Mouse (Mus musculus) midbrain, embryonic 14.5 days (tissue): ENCODE measurements around the gene Galntl5. TPM values are rescaled to one million over a fixed set of nuclear protein-coding genes. Genes with fewer than 3 reads are reported as not detected.
"Not testable (repeated sequence)": the region's sequence is repeated elsewhere in the genome, so short reads cannot be mapped to it uniquely, and the experiment has no call there.

Source experiments
- ATAC-seq: fragments of 200-750 bp; cut with Nextera tagmentation; 2 replicates; pipeline ENCODE4 v1.8.0; 2017; ENCODE audit warnings: moderate number of reproducible peaks, moderate library complexity; ENCODE audit not compliant: low FRiP score, low TSS enrichment
- DNase-seq: peaks from one replicate; pipeline ENCODE4 v3.0.0-alpha.2; 2015
- H3K27ac ChIP-seq: fragments of 300-500 bp; sonication (generic); replicated peaks from 2 replicates; pipeline ENCODE4 v1.5.1; 2014; ENCODE audit warnings: mild to moderate bottlenecking, low read depth, low read length, moderate library complexity
- H3K27me3 ChIP-seq: fragments of 300-500 bp; sonication (generic); 2 replicates; pipeline ENCODE4 v1.6.1; 2014; ENCODE audit warnings: low read length, control low read depth, mixed read lengths; ENCODE audit not compliant: control insufficient read depth, insufficient read depth
- H3K36me3 ChIP-seq: fragments of 300-500 bp; sonication (generic); 2 replicates; pipeline ENCODE4 v1.6.1; 2014; ENCODE audit warnings: low read length, control low read depth; ENCODE audit not compliant: control insufficient read depth, insufficient read depth
- H3K4me1 ChIP-seq: fragments of 300-500 bp; sonication (generic); 2 replicates; pipeline ENCODE4 v1.6.1; 2014; ENCODE audit warnings: mild to moderate bottlenecking, antibody characterized with exemption, low read length, control low read depth; ENCODE audit not compliant: control insufficient read depth, insufficient read depth
- H3K4me2 ChIP-seq: fragments of 300-500 bp; sonication (generic); 2 replicates; pipeline ENCODE4 v1.6.1; 2014; ENCODE audit warnings: mild to moderate bottlenecking, low read length, moderate library complexity
- H3K4me3 ChIP-seq: fragments of 300-500 bp; sonication (generic); replicated peaks from 2 replicates; pipeline ENCODE4 v1.5.1; 2014; ENCODE audit warnings: low read depth, low read length
- H3K9ac ChIP-seq: fragments of 300-500 bp; sonication (generic); replicated peaks from 2 replicates; pipeline ENCODE4 v1.6.1; 2014; ENCODE audit warnings: mild to moderate bottlenecking, low read length, moderate library complexity
- H3K9me3 ChIP-seq: fragments of 300-500 bp; sonication (generic); 2 replicates; pipeline ENCODE4 v1.6.1; 2016; ENCODE audit warnings: low read length, control low read depth, mixed read lengths; ENCODE audit not compliant: control insufficient read depth
- WGBS: fragments of 180-500 bp; shearing (Covaris S2); extraction: QIAGEN DNeasy Blood & Tissue Kit; methylation state at CpG from one replicate; pipeline ENCODE4 v1.1.7; 2014; 5-methylcytosine and 5-hydroxymethylcytosine counted together
- polyA plus RNA-seq: library from polyadenylated mRNA; unstranded; fragments of >200 nt; fragmentation: Nextera tagmentation; extraction: Ambion mirVana; gene quantifications from 2 replicates; pipeline ENCODE4 v1.2.1, GENCODE M21; 2014

The Galntl5 gene
- polyA plus RNA-seq, 1 experiment from 2014 or later = not detected

DNA sequence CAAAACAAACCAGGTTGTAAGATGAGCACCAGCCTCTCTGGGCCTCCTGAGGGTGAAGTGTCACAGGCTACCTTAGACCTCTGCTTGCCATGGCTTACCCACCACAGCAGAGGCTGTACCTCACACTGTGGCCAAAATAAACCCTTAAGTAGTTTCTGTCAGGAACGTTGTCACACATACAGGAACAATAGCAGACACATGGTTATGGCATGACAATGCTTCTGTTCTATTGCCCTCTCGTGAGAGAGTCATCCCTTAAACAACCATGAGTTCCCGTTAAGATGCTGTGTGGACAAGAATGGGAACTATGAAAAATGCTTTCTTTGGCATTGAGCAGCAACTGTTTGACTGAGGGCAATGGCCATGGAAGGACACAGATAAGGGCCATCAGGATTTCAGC, 40.3 kb downstream of the Galntl5 start, which contains the start of gene Galnt11:
Gene Galnt11, plus strand, starts transcription at position 301 of the 400 bp plus-strand sequence.
- H3K9me3 ChIP-seq = no peaks in the 10 kb centered on the region
- H3K4me3 ChIP-seq = peak within 1 kb of the TSS; percentile 67
- peak within 1 kb of the TSS; percentile 93 for H3K27ac ChIP-seq
- WGBS = 89% methylated on average over 3 of the region's 3 CpGs
- no peaks in the 10 kb centered on the region for H3K36me3 ChIP-seq
- peak within 1 kb of the TSS; percentile 66 for H3K4me2 ChIP-seq
- ATAC-seq (no peak), DNase-seq (no peak)
- H3K4me1 ChIP-seq = peaks cover 15% of the 10 kb centered on the region
- no peaks in the 10 kb centered on the region for H3K27me3 ChIP-seq
- H3K9ac ChIP-seq = peak within 1 kb of the TSS; percentile 84

DNA sequence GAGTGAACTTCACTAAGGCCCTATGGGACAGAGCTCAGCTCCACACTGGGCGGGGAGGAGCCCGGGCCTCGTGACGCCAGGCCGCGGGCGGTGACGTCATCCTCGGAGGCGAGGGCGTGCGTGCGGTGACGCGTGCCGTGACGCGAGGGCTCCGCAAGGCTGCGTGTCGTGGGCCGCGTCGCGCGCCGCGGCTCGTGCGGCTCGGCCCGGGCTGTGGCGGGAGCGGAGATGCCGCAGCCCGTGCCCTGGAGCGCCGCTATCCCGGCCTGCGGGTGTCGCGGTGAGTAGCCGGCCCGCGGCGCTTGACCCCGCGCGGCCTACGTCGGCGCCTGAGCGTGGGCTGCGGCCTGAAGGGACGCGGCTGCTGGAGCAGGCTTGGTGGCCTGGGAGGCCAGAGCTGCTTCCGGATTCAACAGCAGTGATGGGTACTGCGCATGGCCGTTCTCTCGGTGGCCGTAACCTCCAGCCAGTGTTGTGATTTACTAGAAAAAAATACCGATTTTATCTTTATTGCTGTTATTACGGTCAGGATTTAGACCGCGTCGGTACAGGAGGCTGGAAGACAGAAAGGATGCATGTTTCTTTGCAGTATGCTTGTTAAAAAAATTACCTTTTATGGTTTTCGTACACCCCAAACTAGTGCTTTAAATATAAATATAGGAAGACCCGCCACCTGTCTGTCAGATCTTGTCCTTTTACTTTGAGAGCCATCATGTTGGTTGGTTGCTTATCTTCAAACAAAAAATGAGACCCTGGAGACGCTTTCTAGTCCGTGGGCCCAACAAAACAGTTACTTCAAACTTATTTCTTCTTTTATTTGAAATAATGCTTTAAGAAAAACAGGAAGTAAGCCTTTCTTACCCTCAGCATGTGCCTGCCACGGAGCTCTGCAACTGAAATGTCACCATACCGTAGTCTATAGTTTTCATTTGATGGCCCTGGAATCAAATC, 41.8 kb downstream of the Galntl5 start, which contains the start of gene E130116L18Rik:
Gene E130116L18Rik, minus strand, starts transcription at position 402 of the 951 bp plus-strand sequence.
- ATAC-seq (peak; percentile 97), DNase-seq (peak; percentile 95)
- Histone ChIP-seq H3K9ac (peak within 1 kb of the TSS; percentile 84), H3K27ac (peak within 1 kb of the TSS; percentile 93), H3K4me2 (peak within 1 kb of the TSS; percentile 66), H3K9me3 (no peaks in the 10 kb centered on the region), H3K36me3 (no peaks in the 10 kb centered on the region), H3K4me1 (peaks cover 15% of the 10 kb centered on the region), H3K4me3 (peak within 1 kb of the TSS; percentile 67), H3K27me3 (no peaks in the 10 kb centered on the region)
- WGBS = 4% methylated on average over 72 of the region's 72 CpGs

- H3K9ac ChIP-seq, H3K9me3 ChIP-seq, DNase-seq, H3K36me3 ChIP-seq, H3K4me3 ChIP-seq, ATAC-seq, H3K27me3 ChIP-seq, H3K27ac ChIP-seq: not testable (repeated sequence)
- H3K4me2 ChIP-seq = peak overlapping the region; percentile 66; the same call in 1 of the 2 replicates
- 98% methylated on average over 1 of the region's 1 CpGs for WGBS
- peaks cover 15% of the 10 kb centered on the region for H3K4me1 ChIP-seq
These were observed 43.1 kb downstream of the Galntl5 start for GRCm38 (mm10) chr5:25224377-25224776.

DNA sequence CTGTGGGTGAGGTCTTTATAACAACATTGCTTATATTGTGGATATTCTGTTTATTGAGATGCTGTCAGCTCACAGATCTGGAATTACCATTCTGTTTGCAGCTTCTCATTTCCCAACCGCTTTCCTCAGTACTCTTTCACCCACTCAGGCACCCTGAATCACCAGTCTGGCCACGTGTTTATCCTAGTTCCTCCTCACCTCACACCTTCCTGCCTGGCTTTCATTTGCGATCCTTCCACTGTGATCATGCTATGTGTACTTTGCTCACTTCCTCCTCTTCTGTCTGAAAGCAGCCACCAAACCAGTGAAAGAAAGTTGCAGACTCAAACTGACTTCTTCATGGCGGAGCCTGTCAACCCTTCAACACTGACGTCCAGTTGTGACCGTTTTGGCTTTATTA, 61.8 kb downstream of the Galntl5 start:
- no peak overlapping the region for H3K4me2 ChIP-seq
- WGBS = 94% methylated on average over 6 of the region's 6 CpGs
- H3K9ac ChIP-seq = no peak overlapping the region
- no peaks in the 10 kb centered on the region for H3K4me1 ChIP-seq
- ATAC-seq = no peak
- H3K27me3 ChIP-seq = no peaks in the 10 kb centered on the region
- no peaks in the 10 kb centered on the region for H3K9me3 ChIP-seq
- peaks cover 11% of the 10 kb centered on the region; the same call in 1 of the 2 replicates for H3K36me3 ChIP-seq
- no peak overlapping the region for H3K4me3 ChIP-seq
- DNase-seq = no peak
- H3K27ac ChIP-seq = no peak overlapping the region

DNA sequence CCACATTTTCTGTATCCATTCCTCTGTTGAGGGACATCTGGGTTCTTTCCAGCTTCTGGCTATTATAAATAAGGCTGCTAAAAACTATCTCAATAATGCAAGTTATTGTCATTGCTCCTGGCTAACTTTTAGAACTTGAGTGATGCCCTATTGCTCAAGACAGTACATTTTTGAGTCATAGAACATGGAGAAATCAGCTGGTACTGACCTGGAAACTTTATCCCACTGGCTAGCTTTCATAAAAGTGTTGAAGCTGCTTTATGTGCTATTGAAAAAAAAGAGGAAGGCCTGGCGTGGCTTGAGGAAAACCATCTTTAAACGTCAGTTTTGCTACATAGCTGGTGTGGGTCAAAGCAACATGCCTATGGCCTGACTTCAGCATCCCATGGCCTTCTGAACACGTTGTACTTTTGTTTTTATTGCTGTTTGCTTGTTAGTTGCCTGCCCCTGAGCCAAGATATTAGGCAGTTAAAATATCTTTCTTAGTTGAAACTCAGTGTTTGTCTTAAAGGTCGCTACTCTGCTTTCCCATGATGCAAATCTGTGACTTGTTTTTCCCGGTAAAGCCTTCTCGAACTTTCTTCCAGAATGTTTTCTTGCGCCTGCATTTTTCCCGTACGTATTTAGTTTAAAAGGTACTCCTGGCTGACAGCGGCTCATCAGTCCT, 64.7 kb downstream of the Galntl5 start:
- Histone ChIP-seq H3K9ac (no peak overlapping the region), H3K4me1 (no peaks in the 10 kb centered on the region), H3K27me3 (no peaks in the 10 kb centered on the region), H3K27ac (no peak overlapping the region), H3K9me3 (no peaks in the 10 kb centered on the region), H3K4me2 (no peak overlapping the region), H3K36me3 (peaks cover 21% of the 10 kb centered on the region), H3K4me3 (no peak overlapping the region)
- ATAC-seq (no peak), DNase-seq (no peak)
- WGBS = 91% methylated on average over 10 of the region's 10 CpGs

DNA sequence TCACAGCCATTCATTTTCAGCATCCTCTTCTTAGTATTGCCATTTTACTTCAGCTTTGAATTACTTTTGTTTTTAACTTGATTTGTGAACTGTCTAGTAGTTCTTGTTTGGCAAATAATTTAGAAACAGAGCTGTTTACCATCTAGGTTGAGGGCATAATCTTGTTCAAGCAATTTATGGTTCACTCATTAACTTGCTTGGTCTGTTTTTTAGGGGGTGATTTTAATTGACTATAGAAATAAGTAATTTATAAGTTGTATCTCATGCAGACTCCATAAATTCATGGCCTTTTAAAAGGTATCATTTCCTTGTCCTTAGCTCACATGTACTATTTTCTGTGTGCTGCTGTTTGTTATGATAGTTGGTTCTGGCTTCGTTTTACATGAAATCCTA, 65.2 kb downstream of the Galntl5 start:
- DNase-seq = no peak
- 86% methylated on average over 1 of the region's 1 CpGs for WGBS
- no peaks in the 10 kb centered on the region for H3K9me3 ChIP-seq
- peaks cover 26% of the 10 kb centered on the region for H3K36me3 ChIP-seq
- H3K4me3 ChIP-seq = no peak overlapping the region
- ATAC-seq = no peak
- no peak overlapping the region for H3K4me2 ChIP-seq
- H3K27ac ChIP-seq = no peak overlapping the region
- H3K9ac ChIP-seq = no peak overlapping the region
- H3K4me1 ChIP-seq = no peaks in the 10 kb centered on the region
- no peaks in the 10 kb centered on the region for H3K27me3 ChIP-seq

DNA sequence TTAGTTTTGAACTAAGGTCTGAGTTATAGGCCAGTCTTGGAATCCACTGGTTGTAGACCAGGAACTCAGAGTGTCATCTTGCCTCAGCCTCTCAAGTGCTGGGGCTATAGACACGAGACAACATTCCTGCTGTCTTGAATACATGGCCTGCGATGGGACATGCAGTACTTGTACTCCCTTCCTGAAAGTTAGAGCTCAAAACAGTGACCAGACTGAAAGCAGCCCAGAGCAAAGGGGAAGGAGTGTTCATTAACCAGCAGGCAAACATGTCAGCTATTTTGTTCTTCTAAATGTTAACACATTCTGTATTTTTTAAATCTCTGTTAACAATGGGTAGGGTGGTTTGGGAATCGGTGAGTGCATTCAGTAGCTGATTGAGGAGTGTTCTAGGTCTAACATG, 65.8 kb downstream of the Galntl5 start:
- no peaks in the 10 kb centered on the region for H3K4me1 ChIP-seq
- H3K9ac ChIP-seq = no peak overlapping the region
- DNase-seq = no peak
- H3K36me3 ChIP-seq = peaks cover 32% of the 10 kb centered on the region
- no peak overlapping the region for H3K4me3 ChIP-seq
- H3K9me3 ChIP-seq = no peaks in the 10 kb centered on the region
- WGBS = 93% methylated on average over 3 of the region's 3 CpGs
- no peak overlapping the region for H3K4me2 ChIP-seq
- ATAC-seq = no peak
- H3K27ac ChIP-seq = no peak overlapping the region
- H3K27me3 ChIP-seq = no peaks in the 10 kb centered on the region

GRCm38 (mm10) chr5:25252423-25252822, 71.2 kb downstream of the Galntl5 start:
- Histone ChIP-seq H3K9me3 (no peaks in the 10 kb centered on the region), H3K36me3 (peaks cover 79% of the 10 kb centered on the region), H3K4me3 (no peak overlapping the region), H3K27me3 (no peaks in the 10 kb centered on the region), H3K27ac (no peak overlapping the region), H3K4me2 (no peak overlapping the region), H3K9ac (no peak overlapping the region), H3K4me1 (no peaks in the 10 kb centered on the region)
- DNase-seq = no peak
- 83% methylated on average over 2 of the region's 2 CpGs for WGBS
- ATAC-seq = no peak
